Mouse (Mus musculus): ENCODE measurements around the gene Galnt6.

DNA sequence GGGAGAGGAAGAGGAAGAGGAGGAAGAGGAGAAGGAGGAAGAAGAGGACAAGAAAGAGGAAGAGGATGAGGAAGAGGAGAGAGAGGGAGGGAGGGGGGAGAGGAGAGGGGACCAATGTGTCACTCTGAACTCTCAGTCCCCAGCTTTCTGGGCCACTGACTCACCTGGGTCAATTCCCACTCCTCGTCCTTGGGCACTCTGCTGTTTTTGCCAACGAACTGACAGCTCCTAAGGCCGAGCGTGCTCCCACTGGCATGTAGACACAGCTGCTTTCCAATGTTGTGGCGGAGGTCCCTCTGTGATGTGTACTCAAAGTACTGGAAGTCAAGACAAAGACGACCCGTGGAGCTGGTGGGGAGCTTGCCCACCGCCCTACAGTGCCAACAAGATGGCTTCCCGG lies 34.8 kb downstream of the Galnt6 start:
- no peak for TF ChIP-seq POLR2A (IDR thresholded peaks at IDR 0.05; ENCODE audit: control insufficient read depth, extremely low read depth, insufficient read depth, low read length, poor library complexity)
- TF ChIP-seq CTCF (IDR thresholded peaks at IDR 0.05; ENCODE audit: borderline replicate concordance, control insufficient read depth, extremely low read depth, insufficient read depth, low read length, poor library complexity) = no peak

Data from thymus, adult 2 months (tissue).